Mouse (Mus musculus): ENCODE measurements around the gene Vwa7. TPM values are rescaled to one million over a fixed set of nuclear protein-coding genes. Genes with fewer than 3 reads are reported as not detected.
"Not testable (repeated sequence)": the region's sequence is repeated elsewhere in the genome, so short reads cannot be mapped to it uniquely, and the experiment has no call there.

Gene Vwa7
- 0.14 and 0.31 TPM in 2 replicates for total RNA-seq (2014; rRNA removed)
- polyA plus RNA-seq (2015; fragmentation: Nextera tagmentation; extraction: Ambion mirVana): 0.08 TPM in 1 of 2 replicates, not detected in the other

- WGBS: 41% methylated on average over 12 of the region's 12 CpGs
- H3K4me1 ChIP-seq (ENCODE audit: insufficient read depth): peaks cover 1% of the 10 kb centered on the region; the same call in 1 of the 2 replicates
Measured at GRCm38 (mm10) chr17:35016376-35016775, at the start of gene Vwa7. Gene Vwa7, plus strand, starts transcription at chr17:35016579.

GRCm38 (mm10) chr17:34969822-34970221 is 46.6 kb upstream of the Vwa7 start, which contains the start of gene Gm20481:
Gene Gm20481, plus strand, starts transcription at chr17:34969912.
- 72% methylated on average over 6 of the region's 11 CpGs for WGBS
- DNase-seq; H3K4me3 ChIP-seq (ENCODE audit: low read depth, low read length); ATAC-seq; H3K27me3 ChIP-seq (ENCODE audit: insufficient read depth, low read length); H3K9me3 ChIP-seq (ENCODE audit: low read length); H3K4me1 ChIP-seq (ENCODE audit: insufficient read depth); H3K4me2 ChIP-seq (ENCODE audit: low read depth); H3K9ac ChIP-seq; H3K27ac ChIP-seq (ENCODE audit: low read depth, low read length); H3K36me3 ChIP-seq (ENCODE audit: insufficient read depth): not testable (repeated sequence)

More at GRCm38 (mm10) chr17:35016376-35016775, at the start of gene Vwa7:
- Histone ChIP-seq H3K4me3 (ENCODE audit: low read depth, low read length) (no peak within 1 kb of the TSS), H3K4me2 (ENCODE audit: low read depth) (no peak within 1 kb of the TSS), H3K36me3 (ENCODE audit: insufficient read depth) (peaks cover 52% of the 10 kb centered on the region), H3K27me3 (ENCODE audit: insufficient read depth, low read length) (no peaks in the 10 kb centered on the region; the same call in 1 of the 2 replicates), H3K9ac (no peak within 1 kb of the TSS), H3K9me3 (ENCODE audit: low read length) (no peaks in the 10 kb centered on the region), H3K27ac (ENCODE audit: low read depth, low read length) (no peak within 1 kb of the TSS)
- no peak for TF ChIP-seq CTCF (IDR thresholded peaks at IDR 0.05; ENCODE audit: low read depth)
- ATAC-seq: peak; percentile 50
- peak; percentile 31 for DNase-seq

DNA sequence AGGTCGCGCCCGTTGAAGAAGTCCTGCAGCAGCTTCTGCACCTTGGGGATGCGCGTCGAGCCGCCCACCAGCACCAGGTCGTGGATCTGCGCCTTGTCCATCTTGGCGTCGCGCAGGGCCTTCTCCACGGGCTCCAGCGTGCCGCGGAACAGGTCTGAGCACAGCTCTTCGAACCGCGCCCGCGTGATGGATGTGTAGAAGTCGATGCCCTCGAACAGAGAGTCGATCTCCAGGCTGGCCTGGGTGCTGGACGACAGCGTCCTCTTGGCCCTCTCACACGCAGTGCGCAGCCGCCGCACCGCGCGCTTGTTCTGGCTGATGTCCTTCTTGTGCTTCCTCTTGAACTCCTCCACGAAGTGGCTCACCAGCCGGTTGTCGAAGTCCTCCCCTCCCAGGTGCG is 45.5 kb upstream of the Vwa7 start:
- DNase-seq; H3K9ac ChIP-seq; H3K4me2 ChIP-seq (ENCODE audit: low read depth); H3K4me1 ChIP-seq (ENCODE audit: insufficient read depth); ATAC-seq; H3K27ac ChIP-seq (ENCODE audit: low read depth, low read length); H3K27me3 ChIP-seq (ENCODE audit: insufficient read depth, low read length); H3K4me3 ChIP-seq (ENCODE audit: low read depth, low read length); H3K36me3 ChIP-seq (ENCODE audit: insufficient read depth); H3K9me3 ChIP-seq (ENCODE audit: low read length): not testable (repeated sequence)
- WGBS: 60% methylated on average over 2 of the region's 37 CpGs

- not testable (repeated sequence) for H3K9ac ChIP-seq
- 0% methylated on average over 20 of the region's 43 CpGs for WGBS
Measured at GRCm38 (mm10) chr17:34971694-34972068, 44.7 kb upstream of the Vwa7 start.

GRCm38 (mm10) chr17:34972069-34972749 is 44.2 kb upstream of the Vwa7 start, which contains the start of the genes Hspa1a and Hspa1l:
Gene Hspa1a, minus strand, starts transcription at chr17:34972156.
Gene Hspa1l, plus strand, starts transcription at chr17:34972703.
- peak within 1 kb of the TSS; percentile 51 for H3K4me2 ChIP-seq (ENCODE audit: low read depth)
- not testable (repeated sequence) for H3K9ac ChIP-seq; H3K9me3 ChIP-seq (ENCODE audit: low read length); H3K4me1 ChIP-seq (ENCODE audit: insufficient read depth); H3K36me3 ChIP-seq (ENCODE audit: insufficient read depth); H3K27ac ChIP-seq (ENCODE audit: low read depth, low read length); H3K27me3 ChIP-seq (ENCODE audit: insufficient read depth, low read length)
- DNase-seq (peak; percentile 77), ATAC-seq (peak; percentile 96)
- peak within 1 kb of the TSS; percentile 39 for H3K4me3 ChIP-seq (ENCODE audit: low read depth, low read length)
- under 1% methylated on average over 31 of the region's 33 CpGs for WGBS

More at GRCm38 (mm10) chr17:34971694-34972068, 44.7 kb upstream of the Vwa7 start:
- Histone ChIP-seq H3K4me2 (ENCODE audit: low read depth) (peak overlapping the region; percentile 51), H3K4me3 (ENCODE audit: low read depth, low read length) (peak overlapping the region; percentile 39)
- H3K9me3 ChIP-seq (ENCODE audit: low read length); H3K27me3 ChIP-seq (ENCODE audit: insufficient read depth, low read length); DNase-seq; H3K4me1 ChIP-seq (ENCODE audit: insufficient read depth); H3K27ac ChIP-seq (ENCODE audit: low read depth, low read length); H3K36me3 ChIP-seq (ENCODE audit: insufficient read depth): not testable (repeated sequence)
- ATAC-seq: peak; percentile 68

GRCm38 (mm10) chr17:34975581-34976492 is 40.5 kb upstream of the Vwa7 start:
- H3K4me2 ChIP-seq (ENCODE audit: low read depth): no peak overlapping the region
- no peak for TF ChIP-seq CTCF (IDR thresholded peaks at IDR 0.05; ENCODE audit: low read depth)
- 82% methylated on average over 3 of the region's 3 CpGs for WGBS

GRCm38 (mm10) chr17:34977000-34977399 is 39.4 kb upstream of the Vwa7 start:
- H3K9ac ChIP-seq: no peak overlapping the region
- no peak for TF ChIP-seq CTCF (IDR thresholded peaks at IDR 0.05; ENCODE audit: low read depth)
- H3K36me3 ChIP-seq (ENCODE audit: insufficient read depth): no peaks in the 10 kb centered on the region
- H3K27me3 ChIP-seq (ENCODE audit: insufficient read depth, low read length): no peaks in the 10 kb centered on the region
- WGBS: 96% methylated on average over 20 of the region's 20 CpGs
- H3K27ac ChIP-seq (ENCODE audit: low read depth, low read length): no peak overlapping the region
- no peak overlapping the region for H3K4me3 ChIP-seq (ENCODE audit: low read depth, low read length)
- no peak for ATAC-seq
- peaks cover 4% of the 10 kb centered on the region for H3K4me1 ChIP-seq (ENCODE audit: insufficient read depth)
- DNase-seq: no peak
- no peaks in the 10 kb centered on the region for H3K9me3 ChIP-seq (ENCODE audit: low read length)
- no peak overlapping the region for H3K4me2 ChIP-seq (ENCODE audit: low read depth)

More at GRCm38 (mm10) chr17:34975581-34976492, 40.5 kb upstream of the Vwa7 start:
- Histone ChIP-seq H3K9me3 (ENCODE audit: low read length) (no peaks in the 10 kb centered on the region), H3K4me3 (ENCODE audit: low read depth, low read length) (no peak overlapping the region), H3K9ac (no peak overlapping the region), H3K36me3 (ENCODE audit: insufficient read depth) (no peaks in the 10 kb centered on the region), H3K27ac (ENCODE audit: low read depth, low read length) (no peak overlapping the region), H3K27me3 (ENCODE audit: insufficient read depth, low read length) (no peaks in the 10 kb centered on the region), H3K4me1 (ENCODE audit: insufficient read depth) (peaks cover 4% of the 10 kb centered on the region)
- no peak for ATAC-seq
- DNase-seq: no peak

Measured in forebrain, postnatal 0 days (tissue).